Mouse (Mus musculus): ENCODE measurements around the gene Bst2.

Bst2 gene

DNA sequence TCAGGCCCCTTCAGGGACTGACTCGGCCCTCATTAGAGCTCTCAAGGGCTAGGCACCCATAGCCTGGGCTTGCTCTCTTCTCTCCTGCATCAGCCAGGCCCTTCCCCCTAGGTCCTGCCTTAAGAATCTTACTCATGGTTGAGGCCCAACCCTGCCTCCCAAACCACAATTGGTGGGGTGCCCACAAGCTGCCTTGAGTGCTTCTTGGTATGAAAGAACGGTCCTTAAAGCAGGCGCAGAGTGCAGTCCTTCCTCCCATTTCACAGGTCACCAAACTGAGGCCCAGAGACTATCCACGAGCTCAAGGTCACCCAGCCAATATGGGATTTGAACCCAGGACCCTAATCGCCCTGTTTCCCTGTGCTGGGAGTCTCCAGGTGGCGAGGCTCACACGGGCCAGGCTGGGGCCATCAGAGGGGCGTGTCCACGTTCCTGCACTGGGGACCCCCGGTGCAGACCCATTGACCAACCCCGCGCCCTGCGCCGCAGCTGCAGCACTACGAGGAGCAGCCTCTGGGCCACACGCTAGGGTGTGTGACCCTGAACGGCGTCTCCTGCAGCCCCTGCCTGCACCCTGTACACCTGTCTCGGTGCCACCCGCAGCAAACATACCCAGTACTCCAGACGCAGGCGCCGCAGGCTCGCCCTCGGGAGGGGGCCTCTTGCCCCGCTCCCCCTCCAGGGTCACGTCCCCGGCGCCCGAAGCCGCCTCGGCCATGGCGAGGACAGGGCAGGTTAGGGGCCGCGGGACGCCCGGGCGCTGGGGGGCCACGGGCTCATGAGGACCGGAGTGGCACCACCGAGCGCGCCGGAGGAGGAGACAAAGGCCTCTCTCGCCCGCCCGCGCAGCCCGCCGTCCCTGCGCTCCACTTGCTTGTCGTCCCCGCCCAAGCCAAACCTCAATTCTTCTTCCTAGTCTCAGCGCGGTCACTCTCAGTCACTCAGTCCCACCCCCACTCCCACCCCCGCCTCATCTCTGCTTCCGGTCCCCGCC is 51.8 kb downstream of the Bst2 start, which contains the start of gene Ano8:
TSS of gene Ano8 (minus strand) at position 822 of the 994 bp plus-strand sequence.
- peak; percentile 84 for DNase-seq (ENCODE audit: low spot score)

DNA sequence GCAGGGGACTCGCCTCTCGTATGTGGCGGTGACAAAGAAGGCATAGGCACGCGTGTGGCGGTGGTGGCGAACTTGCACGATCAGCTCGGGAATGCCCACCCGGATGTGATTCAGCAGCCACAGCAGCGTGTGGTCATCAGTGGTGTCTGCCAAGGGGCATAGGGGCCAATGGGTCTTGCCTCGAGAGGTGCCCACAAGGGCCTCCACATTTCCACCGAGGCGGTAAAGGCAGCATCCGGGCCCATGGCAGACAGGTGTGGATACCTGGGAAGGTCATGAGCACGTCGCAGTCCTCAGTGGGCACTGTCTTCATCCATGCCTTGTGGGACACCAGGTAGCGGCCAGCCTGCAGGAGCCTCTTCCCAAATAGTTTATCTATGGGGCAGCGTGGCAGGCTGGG is 52.5 kb downstream of the Bst2 start:
- DNase-seq (ENCODE audit: low spot score), result no peak

Data from lung, postnatal 25 days (tissue).